Mouse (Mus musculus) midbrain, embryonic 14.5 days (tissue): ENCODE results near the gene Cd2ap. TPM values are rescaled to one million over a fixed set of nuclear protein-coding genes. Genes with fewer than 3 reads are reported as not detected.
A peak's percentile ranks its signal among the peaks of the same experiment; 100 is the strongest.

Experiments
- ATAC-seq: fragments of 200-750 bp; cut with Nextera tagmentation; 2 replicates; pipeline ENCODE4 v1.8.0; 2017; ENCODE audit warnings: moderate number of reproducible peaks, moderate library complexity; ENCODE audit not compliant: low FRiP score, low TSS enrichment
- DNase-seq: peaks from one replicate; pipeline ENCODE4 v3.0.0-alpha.2; 2015
- H3K27ac ChIP-seq: fragments of 300-500 bp; sonication (generic); replicated peaks from 2 replicates; pipeline ENCODE4 v1.5.1; 2014; ENCODE audit warnings: mild to moderate bottlenecking, low read depth, low read length, moderate library complexity
- H3K27me3 ChIP-seq: fragments of 300-500 bp; sonication (generic); 2 replicates; pipeline ENCODE4 v1.6.1; 2014; ENCODE audit warnings: low read length, control low read depth, mixed read lengths; ENCODE audit not compliant: control insufficient read depth, insufficient read depth
- H3K36me3 ChIP-seq: fragments of 300-500 bp; sonication (generic); 2 replicates; pipeline ENCODE4 v1.6.1; 2014; ENCODE audit warnings: low read length, control low read depth; ENCODE audit not compliant: control insufficient read depth, insufficient read depth
- H3K4me1 ChIP-seq: fragments of 300-500 bp; sonication (generic); 2 replicates; pipeline ENCODE4 v1.6.1; 2014; ENCODE audit warnings: mild to moderate bottlenecking, antibody characterized with exemption, low read length, control low read depth; ENCODE audit not compliant: control insufficient read depth, insufficient read depth
- H3K4me2 ChIP-seq: fragments of 300-500 bp; sonication (generic); 2 replicates; pipeline ENCODE4 v1.6.1; 2014; ENCODE audit warnings: mild to moderate bottlenecking, low read length, moderate library complexity
- H3K4me3 ChIP-seq: fragments of 300-500 bp; sonication (generic); replicated peaks from 2 replicates; pipeline ENCODE4 v1.5.1; 2014; ENCODE audit warnings: low read depth, low read length
- H3K9ac ChIP-seq: fragments of 300-500 bp; sonication (generic); replicated peaks from 2 replicates; pipeline ENCODE4 v1.6.1; 2014; ENCODE audit warnings: mild to moderate bottlenecking, low read length, moderate library complexity
- H3K9me3 ChIP-seq: fragments of 300-500 bp; sonication (generic); 2 replicates; pipeline ENCODE4 v1.6.1; 2016; ENCODE audit warnings: low read length, control low read depth, mixed read lengths; ENCODE audit not compliant: control insufficient read depth
- WGBS: fragments of 180-500 bp; shearing (Covaris S2); extraction: QIAGEN DNeasy Blood & Tissue Kit; methylation state at CpG from one replicate; pipeline ENCODE4 v1.1.7; 2014; 5-methylcytosine and 5-hydroxymethylcytosine counted together
- polyA plus RNA-seq: library from polyadenylated mRNA; unstranded; fragments of >200 nt; fragmentation: Nextera tagmentation; extraction: Ambion mirVana; gene quantifications from 2 replicates; pipeline ENCODE4 v1.2.1, GENCODE M21; 2014

Cd2ap gene
- polyA plus RNA-seq, 1 experiment from 2014 or later: 11.3 TPM

DNA sequence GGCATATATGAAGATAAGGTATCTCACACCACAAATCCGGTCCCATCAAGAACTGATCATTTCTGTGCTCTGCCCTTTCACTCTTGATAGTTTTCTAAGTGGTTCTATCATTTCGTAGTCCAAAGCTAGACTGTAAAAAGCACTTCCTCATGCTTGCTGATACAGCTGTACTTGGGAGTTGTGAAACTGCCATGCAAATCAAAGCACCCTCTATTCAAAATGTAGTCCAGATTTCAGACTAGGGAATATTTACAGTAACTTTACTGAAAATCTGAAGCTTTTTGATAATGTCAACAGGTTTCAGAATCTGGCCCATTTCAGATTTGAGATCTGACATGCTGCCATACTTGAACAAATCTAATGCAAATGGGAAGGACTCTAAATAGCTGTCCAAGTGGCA lies 39.3 kb downstream of the Cd2ap start:
- Histone ChIP-seq H3K4me3 (no peak overlapping the region), H3K36me3 (peaks cover 6% of the 10 kb centered on the region; the same call in 1 of the 2 replicates), H3K4me2 (no peak overlapping the region), H3K27me3 (no peaks in the 10 kb centered on the region), H3K27ac (no peak overlapping the region), H3K9me3 (no peaks in the 10 kb centered on the region), H3K4me1 (no peaks in the 10 kb centered on the region), H3K9ac (no peak overlapping the region)
- ATAC-seq (no peak), DNase-seq (no peak)
- WGBS: 99% methylated on average over 2 of the region's 2 CpGs

- DNase-seq (no peak), ATAC-seq (no peak)
- Histone ChIP-seq H3K27me3 (no peaks in the 10 kb centered on the region), H3K9me3 (no peaks in the 10 kb centered on the region), H3K36me3 (peaks cover 24% of the 10 kb centered on the region), H3K27ac (no peak overlapping the region), H3K9ac (no peak overlapping the region), H3K4me1 (no peaks in the 10 kb centered on the region), H3K4me3 (no peak overlapping the region), H3K4me2 (no peak overlapping the region)
- 96% methylated on average over 8 of the region's 8 CpGs for WGBS
Observed at GRCm38 (mm10) chr17:42822787-42823186, 53.7 kb downstream of the Cd2ap start.

- ATAC-seq: no peak
- Histone ChIP-seq H3K4me1 (no peaks in the 10 kb centered on the region), H3K4me3 (no peak overlapping the region), H3K4me2 (no peak overlapping the region), H3K9ac (no peak overlapping the region), H3K36me3 (peaks cover 28% of the 10 kb centered on the region), H3K27ac (no peak overlapping the region), H3K27me3 (no peaks in the 10 kb centered on the region), H3K9me3 (no peaks in the 10 kb centered on the region)
- no peak for DNase-seq
- 96% methylated on average over 3 of the region's 3 CpGs for WGBS
Observed at GRCm38 (mm10) chr17:42815374-42815773, 61.1 kb downstream of the Cd2ap start.

DNA sequence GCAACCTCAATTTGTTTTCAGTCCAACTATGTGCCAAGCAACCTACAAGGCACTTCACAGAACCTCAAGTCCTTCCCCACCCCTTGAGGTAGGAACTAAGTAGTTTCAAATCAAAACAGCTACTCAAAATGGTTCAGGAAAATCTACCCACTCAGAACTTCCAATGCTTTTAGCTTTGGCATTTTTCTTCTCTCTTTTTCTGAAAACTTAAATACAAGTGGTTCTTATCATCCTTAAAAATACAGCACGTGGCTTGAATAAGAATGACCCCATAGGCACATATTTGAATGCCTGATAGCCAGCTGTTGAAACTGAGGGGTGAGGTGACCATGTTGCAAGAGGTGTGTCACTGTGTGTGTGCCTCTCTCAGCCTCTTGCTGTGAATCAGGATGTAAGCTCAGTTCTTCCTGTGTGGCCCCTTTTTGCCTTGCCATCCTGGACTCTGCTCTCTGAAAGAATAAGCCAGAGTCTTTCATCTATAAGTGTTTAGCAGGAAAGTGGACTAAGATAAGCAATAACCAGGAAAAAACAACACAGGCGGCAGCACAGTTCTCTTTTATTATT lies 84.0 kb downstream of the Cd2ap start:
- WGBS: 96% methylated on average over 2 of the region's 2 CpGs
- no peak for ATAC-seq

GRCm38 (mm10) chr17:42790787-42791186 lies 85.7 kb downstream of the Cd2ap start:
- H3K4me2 ChIP-seq: no peak overlapping the region
- peak; percentile 9 for DNase-seq
- no peaks in the 10 kb centered on the region for H3K27me3 ChIP-seq
- no peaks in the 10 kb centered on the region for H3K4me1 ChIP-seq
- H3K4me3 ChIP-seq: no peak overlapping the region
- 88% methylated on average over 1 of the region's 1 CpGs for WGBS
- no peak for ATAC-seq
- H3K27ac ChIP-seq: no peak overlapping the region
- H3K9ac ChIP-seq: no peak overlapping the region
- no peaks in the 10 kb centered on the region for H3K9me3 ChIP-seq
- 0 out of 2 replicates have a peak, but pooled peaks cover 3% of the 10 kb centered on the region for H3K36me3 ChIP-seq

More for the DNA sequence above, 84.0 kb downstream of the Cd2ap start:
- no peaks in the 10 kb centered on the region for H3K4me1 ChIP-seq
- no peaks in the 10 kb centered on the region for H3K27me3 ChIP-seq
- no peak for DNase-seq
- no peak overlapping the region for H3K9ac ChIP-seq
- H3K27ac ChIP-seq: no peak overlapping the region
- H3K4me2 ChIP-seq: no peak overlapping the region
- H3K36me3 ChIP-seq: peaks cover 12% of the 10 kb centered on the region
- no peak overlapping the region for H3K4me3 ChIP-seq
- H3K9me3 ChIP-seq: no peaks in the 10 kb centered on the region

- Histone ChIP-seq H3K36me3 (0 out of 2 replicates have a peak, but pooled peaks cover 3% of the 10 kb centered on the region), H3K27ac (no peak overlapping the region), H3K4me2 (no peak overlapping the region), H3K4me1 (no peaks in the 10 kb centered on the region), H3K9me3 (no peaks in the 10 kb centered on the region), H3K27me3 (no peaks in the 10 kb centered on the region), H3K4me3 (no peak overlapping the region), H3K9ac (no peak overlapping the region)
- 82% methylated on average over 2 of the region's 2 CpGs for WGBS
- DNase-seq: no peak
- no peak for ATAC-seq
Observed at GRCm38 (mm10) chr17:42789723-42790122, 86.7 kb downstream of the Cd2ap start.

DNA sequence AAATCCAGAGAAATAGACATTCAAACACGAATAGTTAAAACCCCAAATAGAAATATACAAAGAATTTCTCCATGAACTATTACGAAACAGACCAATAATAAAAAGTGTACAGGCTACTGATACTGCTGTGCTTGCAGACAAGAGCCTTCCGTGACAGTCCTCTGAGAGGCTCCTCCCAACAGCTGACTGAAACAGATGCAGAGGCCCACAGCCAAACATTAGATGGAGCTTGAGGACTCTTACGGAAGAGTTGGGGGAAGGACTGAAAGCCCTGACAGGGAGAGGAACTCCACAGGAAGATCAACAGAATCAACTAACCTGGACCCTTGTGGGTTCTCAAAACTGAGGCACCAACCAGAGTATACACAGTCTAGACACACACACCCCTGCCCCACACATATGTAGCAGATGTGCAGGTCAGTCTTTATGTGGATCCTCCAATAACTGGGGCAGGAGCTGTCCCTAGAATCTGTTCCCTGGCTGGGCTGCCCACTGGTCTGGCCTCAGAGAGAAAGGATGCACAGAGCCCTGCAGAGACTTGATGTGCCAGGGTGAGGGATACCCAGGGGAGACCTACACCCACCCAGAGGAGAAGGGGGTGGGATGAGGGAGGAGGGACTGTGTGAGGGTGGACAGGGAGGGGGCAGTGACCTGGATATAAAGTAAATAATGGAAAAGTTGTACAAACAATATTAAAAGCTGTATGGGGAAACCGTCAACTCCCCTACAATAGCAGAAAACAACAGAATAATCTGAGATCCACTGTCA lies 87.6 kb downstream of the Cd2ap start:
- no peak for ATAC-seq
- H3K4me3 ChIP-seq: no peak overlapping the region

DNA sequence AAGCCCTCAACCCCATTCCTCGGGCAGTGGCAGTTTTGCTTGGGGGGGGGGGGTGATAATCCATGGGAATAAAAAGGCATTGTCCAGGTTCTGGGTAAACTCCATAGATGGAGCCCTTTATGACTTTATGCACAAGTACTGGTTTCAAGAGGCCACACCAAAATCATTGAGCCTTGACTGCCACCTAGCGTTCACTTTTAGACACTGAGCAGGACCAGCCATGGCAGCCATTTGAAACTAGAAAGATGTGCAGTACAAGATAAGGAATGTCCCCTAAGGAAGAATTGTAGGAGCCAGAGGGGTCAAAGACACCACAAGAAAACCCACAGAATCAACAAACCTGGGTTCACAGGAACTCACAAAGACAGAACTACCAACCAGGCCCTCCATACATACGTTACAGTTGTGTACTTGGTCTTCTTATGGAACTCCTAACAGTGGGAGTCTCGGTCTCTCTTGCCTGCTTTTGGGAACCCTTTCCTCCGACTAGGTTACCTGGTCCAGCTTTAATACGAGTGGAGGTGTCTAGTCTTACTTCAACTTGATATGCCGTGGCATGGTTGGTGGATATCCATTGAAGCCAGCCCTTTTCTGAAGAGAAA lies 94.2 kb downstream of the Cd2ap start:
- H3K4me1 ChIP-seq: no peaks in the 10 kb centered on the region
- ATAC-seq: peak; percentile 66; the same call in 1 of the 2 replicates
- no peaks in the 10 kb centered on the region for H3K27me3 ChIP-seq
- no peak overlapping the region for H3K9ac ChIP-seq
- peak; percentile 88 for DNase-seq
- H3K4me3 ChIP-seq: no peak overlapping the region
- no peak overlapping the region for H3K4me2 ChIP-seq
- H3K27ac ChIP-seq: no peak overlapping the region
- H3K36me3 ChIP-seq: no peaks in the 10 kb centered on the region
- WGBS: 56% methylated on average over 7 of the region's 7 CpGs
- H3K9me3 ChIP-seq: no peaks in the 10 kb centered on the region

More for the DNA sequence above, 87.6 kb downstream of the Cd2ap start:
- H3K36me3 ChIP-seq: 0 out of 2 replicates have a peak, but pooled peaks cover 3% of the 10 kb centered on the region
- DNase-seq: no peak
- H3K27ac ChIP-seq: no peak overlapping the region
- no peaks in the 10 kb centered on the region for H3K4me1 ChIP-seq
- H3K9me3 ChIP-seq: no peaks in the 10 kb centered on the region
- WGBS: 92% methylated on average over 5 of the region's 5 CpGs
- H3K4me2 ChIP-seq: no peak overlapping the region
- H3K27me3 ChIP-seq: no peaks in the 10 kb centered on the region
- H3K9ac ChIP-seq: no peak overlapping the region
